Mouse (Mus musculus): Measurements from ENCODE around the gene Wscd2. TPM values are rescaled to one million over a fixed set of nuclear protein-coding genes. Genes with fewer than 3 reads are reported as not detected.

Wscd2 gene
- total and polyA plus RNA-seq, 2 experiments from 2014 or later, result 10.2 to 25.1 TPM

GRCm38 (mm10) chr5:113467072-113467471 lies 23.1 kb upstream of the Wscd2 start:
- Histone ChIP-seq H3K4me1 (ENCODE audit: insufficient read depth) (peaks cover 3% of the 10 kb centered on the region; the same call in 1 of the 2 replicates), H3K9me3 (ENCODE audit: low read length) (no peaks in the 10 kb centered on the region), H3K36me3 (ENCODE audit: insufficient read depth) (no peaks in the 10 kb centered on the region), H3K27ac (ENCODE audit: low read depth, low read length) (no peak overlapping the region), H3K9ac (no peak overlapping the region), H3K4me2 (ENCODE audit: low read depth) (no peak overlapping the region), H3K4me3 (ENCODE audit: low read depth, low read length) (no peak overlapping the region), H3K27me3 (ENCODE audit: insufficient read depth, low read length) (peaks cover 8% of the 10 kb centered on the region; the same call in 1 of the 2 replicates)
- no peak for TF ChIP-seq CTCF (IDR thresholded peaks at IDR 0.05; ENCODE audit: low read depth)
- WGBS, result 13% methylated on average over 4 of the region's 4 CpGs
- DNase-seq (no peak), ATAC-seq (peak; percentile 50; the same call in 1 of the 2 replicates)

GRCm38 (mm10) chr5:113467765-113468164 lies 22.4 kb upstream of the Wscd2 start:
- Histone ChIP-seq H3K9me3 (ENCODE audit: low read length) (no peaks in the 10 kb centered on the region), H3K4me1 (ENCODE audit: insufficient read depth) (no peaks in the 10 kb centered on the region; the same call in 1 of the 2 replicates), H3K27ac (ENCODE audit: low read depth, low read length) (no peak overlapping the region), H3K27me3 (ENCODE audit: insufficient read depth, low read length) (peaks cover 7% of the 10 kb centered on the region; the same call in 1 of the 2 replicates), H3K36me3 (ENCODE audit: insufficient read depth) (no peaks in the 10 kb centered on the region), H3K9ac (peak overlapping the region; percentile 18; the same call in 1 of the 2 replicates), H3K4me3 (ENCODE audit: low read depth, low read length) (no peak overlapping the region), H3K4me2 (ENCODE audit: low read depth) (peak overlapping the region; percentile 8)
- ATAC-seq (peak; percentile 40; the same call in 1 of the 2 replicates), DNase-seq (no peak)
- TF ChIP-seq CTCF (IDR thresholded peaks at IDR 0.05; ENCODE audit: low read depth), result no peak
- WGBS, result 6% methylated on average over 8 of the region's 8 CpGs

- no peak for ATAC-seq
- Histone ChIP-seq H3K4me3 (ENCODE audit: low read depth, low read length) (no peak overlapping the region), H3K27me3 (ENCODE audit: insufficient read depth, low read length) (no peaks in the 10 kb centered on the region), H3K27ac (ENCODE audit: low read depth, low read length) (no peak overlapping the region), H3K4me1 (ENCODE audit: insufficient read depth) (no peaks in the 10 kb centered on the region; the same call in 1 of the 2 replicates), H3K4me2 (ENCODE audit: low read depth) (no peak overlapping the region), H3K9ac (no peak overlapping the region), H3K36me3 (ENCODE audit: insufficient read depth) (no peaks in the 10 kb centered on the region), H3K9me3 (ENCODE audit: low read length) (no peaks in the 10 kb centered on the region)
- 62% methylated on average over 5 of the region's 5 CpGs for WGBS
- no peak for TF ChIP-seq CTCF (IDR thresholded peaks at IDR 0.05; ENCODE audit: low read depth)
- no peak for DNase-seq
Measured at GRCm38 (mm10) chr5:113468625-113469024, 21.5 kb upstream of the Wscd2 start.

GRCm38 (mm10) chr5:113469231-113469630 lies 20.9 kb upstream of the Wscd2 start:
- no peaks in the 10 kb centered on the region for H3K9me3 ChIP-seq (ENCODE audit: low read length)
- no peak overlapping the region for H3K27ac ChIP-seq (ENCODE audit: low read depth, low read length)
- H3K9ac ChIP-seq, result no peak overlapping the region
- DNase-seq (no peak), ATAC-seq (0 out of 2 replicates have a peak, but pooled peaks have one; percentile 21)
- no peak overlapping the region for H3K4me2 ChIP-seq (ENCODE audit: low read depth)
- no peaks in the 10 kb centered on the region; the same call in 1 of the 2 replicates for H3K4me1 ChIP-seq (ENCODE audit: insufficient read depth)
- 95% methylated on average over 5 of the region's 5 CpGs for WGBS
- no peak overlapping the region for H3K4me3 ChIP-seq (ENCODE audit: low read depth, low read length)
- H3K27me3 ChIP-seq (ENCODE audit: insufficient read depth, low read length), result no peaks in the 10 kb centered on the region
- no peak for TF ChIP-seq CTCF (IDR thresholded peaks at IDR 0.05; ENCODE audit: low read depth)
- no peaks in the 10 kb centered on the region for H3K36me3 ChIP-seq (ENCODE audit: insufficient read depth)

GRCm38 (mm10) chr5:113469826-113470225 lies 20.3 kb upstream of the Wscd2 start:
- no peaks in the 10 kb centered on the region for H3K27me3 ChIP-seq (ENCODE audit: insufficient read depth, low read length)
- WGBS, result 86% methylated on average over 5 of the region's 5 CpGs

GRCm38 (mm10) chr5:113471417-113471816 lies 18.7 kb upstream of the Wscd2 start:
- H3K4me3 ChIP-seq (ENCODE audit: low read depth, low read length), result no peak overlapping the region
- TF ChIP-seq CTCF (IDR thresholded peaks at IDR 0.05; ENCODE audit: low read depth), result peak; percentile 61
- H3K36me3 ChIP-seq (ENCODE audit: insufficient read depth), result no peaks in the 10 kb centered on the region
- WGBS, result 46% methylated on average over 4 of the region's 4 CpGs
- no peaks in the 10 kb centered on the region for H3K27me3 ChIP-seq (ENCODE audit: insufficient read depth, low read length)
- DNase-seq (no peak), ATAC-seq (no peak)
- H3K9me3 ChIP-seq (ENCODE audit: low read length), result no peaks in the 10 kb centered on the region
- H3K4me2 ChIP-seq (ENCODE audit: low read depth), result no peak overlapping the region
- H3K4me1 ChIP-seq (ENCODE audit: insufficient read depth), result no peaks in the 10 kb centered on the region; the same call in 1 of the 2 replicates
- H3K9ac ChIP-seq, result no peak overlapping the region
- no peak overlapping the region for H3K27ac ChIP-seq (ENCODE audit: low read depth, low read length)

More at GRCm38 (mm10) chr5:113469826-113470225, 20.3 kb upstream of the Wscd2 start:
- H3K4me2 ChIP-seq (ENCODE audit: low read depth), result no peak overlapping the region
- no peaks in the 10 kb centered on the region for H3K9me3 ChIP-seq (ENCODE audit: low read length)
- ATAC-seq, result no peak
- H3K36me3 ChIP-seq (ENCODE audit: insufficient read depth), result no peaks in the 10 kb centered on the region
- no peak overlapping the region for H3K4me3 ChIP-seq (ENCODE audit: low read depth, low read length)
- no peak for TF ChIP-seq CTCF (IDR thresholded peaks at IDR 0.05; ENCODE audit: low read depth)
- H3K4me1 ChIP-seq (ENCODE audit: insufficient read depth), result no peaks in the 10 kb centered on the region; the same call in 1 of the 2 replicates
- H3K9ac ChIP-seq, result no peak overlapping the region
- H3K27ac ChIP-seq (ENCODE audit: low read depth, low read length), result no peak overlapping the region
- no peak for DNase-seq

GRCm38 (mm10) chr5:113472339-113472738 lies 17.8 kb upstream of the Wscd2 start:
- TF ChIP-seq CTCF (IDR thresholded peaks at IDR 0.05; ENCODE audit: low read depth), result 0 out of 2 replicates have a peak, but pooled peaks have one; percentile 10
- Histone ChIP-seq H3K27me3 (ENCODE audit: insufficient read depth, low read length) (no peaks in the 10 kb centered on the region), H3K4me1 (ENCODE audit: insufficient read depth) (no peaks in the 10 kb centered on the region; the same call in 1 of the 2 replicates), H3K36me3 (ENCODE audit: insufficient read depth) (no peaks in the 10 kb centered on the region), H3K4me3 (ENCODE audit: low read depth, low read length) (no peak overlapping the region), H3K4me2 (ENCODE audit: low read depth) (no peak overlapping the region), H3K9ac (no peak overlapping the region), H3K27ac (ENCODE audit: low read depth, low read length) (no peak overlapping the region), H3K9me3 (ENCODE audit: low read length) (no peaks in the 10 kb centered on the region)
- WGBS, result 62% methylated on average over 7 of the region's 7 CpGs
- ATAC-seq, result no peak
- no peak for DNase-seq

Measured in forebrain, postnatal 0 days (tissue).